Mouse (Mus musculus) myocyte (in vitro differentiated cells): ENCODE measurements around the gene Mus81.

Experiments
- CEBPB ChIP-seq: IDR thresholded peaks from 2 replicates; pipeline ENCODE4 v1.6.1; 2011; ENCODE audit warnings: mild to moderate bottlenecking, moderate library complexity; ENCODE audit not compliant: poor library complexity, insufficient read depth, severe bottlenecking
- E2F4 ChIP-seq: IDR thresholded peaks from one replicate; pipeline ENCODE4 v1.6.1; 2011; ENCODE audit warnings: mild to moderate bottlenecking, control low read depth, moderate library complexity; ENCODE audit not compliant: insufficient read depth
- POLR2A ChIP-seq: IDR thresholded peaks from one replicate; pipeline ENCODE4 v1.6.1; 2011; ENCODE audit warnings: low read depth, mild to moderate bottlenecking, control low read depth, moderate library complexity; ENCODE audit not compliant: insufficient read length
- TCF12 ChIP-seq: IDR thresholded peaks from one replicate; pipeline ENCODE4 v1.6.1; 2011; ENCODE audit warnings: mild to moderate bottlenecking, control low read depth; ENCODE audit not compliant: poor library complexity, insufficient read depth, severe bottlenecking
- USF1 ChIP-seq: IDR thresholded peaks from one replicate; pipeline ENCODE4 v1.6.1; 2011; ENCODE audit warnings: low read depth, mild to moderate bottlenecking, control low read depth, moderate library complexity

DNA sequence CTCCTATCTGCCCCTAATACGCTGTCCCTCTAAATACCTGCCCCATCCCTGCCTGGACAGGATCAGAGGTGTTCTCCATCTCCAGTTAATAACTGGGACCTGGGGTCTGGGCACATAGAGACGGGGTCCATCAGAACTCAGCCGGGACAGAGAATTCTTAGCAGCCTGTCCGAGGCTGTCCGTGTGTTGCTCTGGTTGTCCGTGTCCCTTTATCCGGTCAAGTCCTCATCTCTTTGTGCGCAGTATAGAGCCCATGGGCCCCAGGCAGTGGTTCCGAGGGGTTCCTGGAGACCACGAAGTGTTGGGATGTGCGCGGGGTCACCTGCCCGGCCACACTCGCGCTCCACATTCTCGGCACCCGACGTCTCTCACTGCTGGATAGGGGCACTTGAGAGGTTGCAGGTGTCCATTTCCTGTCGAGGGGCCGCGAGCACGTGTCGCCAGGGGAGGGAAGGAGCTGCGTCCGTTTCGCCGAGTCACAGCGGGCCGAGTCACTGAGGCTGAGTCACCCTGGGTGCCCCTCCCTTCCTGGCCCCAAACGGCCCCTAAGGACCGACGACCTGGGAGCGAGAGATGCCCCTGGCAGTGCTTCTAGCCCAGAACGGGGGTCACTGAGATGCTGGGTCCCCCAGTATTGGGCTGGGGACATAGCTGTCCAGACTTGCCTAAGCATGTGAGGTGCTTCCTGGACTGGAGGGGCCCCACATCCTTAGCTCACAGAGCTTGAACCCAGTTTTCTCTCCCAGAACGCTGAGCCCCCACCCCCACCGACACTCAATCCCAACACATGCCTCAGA is 39.6 kb downstream of the Mus81 start:
- peak; percentile 53 for TF ChIP-seq POLR2A
- TF ChIP-seq E2F4, result no peak
- TF ChIP-seq TCF12, result no peak
- TF ChIP-seq CEBPB, result no peak
- no peak for TF ChIP-seq USF1
